Mouse (Mus musculus) c-Kit-positive CD71-positive TER-119-positive erythroid progenitor cells, embryonic 14.5 days (primary cell): ENCODE measurements around the gene Ablim2.

ENCODE experiments used
- DNase-seq: peaks from one replicate; pipeline ENCODE4 v3.0.0-alpha.2; 2013; ENCODE audit warnings: low spot score

Ablim2 gene

GRCm38 (mm10) chr5:35739536-35740278, 18.0 kb upstream of the Ablim2 start, which contains the start of gene Sh3tc1:
Gene Sh3tc1 (minus strand): TSS chr5:35739987.
- DNase-seq: no peak

GRCm38 (mm10) chr5:35740716-35741115, 17.0 kb upstream of the Ablim2 start:
- no peak for DNase-seq

- no peak for DNase-seq
Observed at GRCm38 (mm10) chr5:35741225-35741820, 16.4 kb upstream of the Ablim2 start.

GRCm38 (mm10) chr5:35743238-35743951, 14.3 kb upstream of the Ablim2 start:
- DNase-seq: no peak

GRCm38 (mm10) chr5:35743990-35744722, 13.5 kb upstream of the Ablim2 start:
- DNase-seq: no peak

- no peak for DNase-seq
Observed at GRCm38 (mm10) chr5:35745406-35745805, 12.3 kb upstream of the Ablim2 start.

GRCm38 (mm10) chr5:35746910-35747309, 10.8 kb upstream of the Ablim2 start:
- peak; percentile 27 for DNase-seq

- DNase-seq: no peak
Observed at GRCm38 (mm10) chr5:35749416-35749815, 8.3 kb upstream of the Ablim2 start.

GRCm38 (mm10) chr5:35750026-35750425, 7.7 kb upstream of the Ablim2 start:
- no peak for DNase-seq

- DNase-seq: no peak
Observed at GRCm38 (mm10) chr5:35751016-35751415, 6.7 kb upstream of the Ablim2 start.

- DNase-seq: peak; percentile 12
Observed at GRCm38 (mm10) chr5:35755131-35755733, 2.4 kb upstream of the Ablim2 start.

GRCm38 (mm10) chr5:35756020-35756419, 1.7 kb upstream of the Ablim2 start:
- no peak for DNase-seq

GRCm38 (mm10) chr5:35756997-35757638, 562 bp upstream of the Ablim2 start:
- peak; percentile 19 for DNase-seq

GRCm38 (mm10) chr5:35758081-35759053, 687 bp downstream of the Ablim2 start:
- no peak for DNase-seq

- DNase-seq: no peak
Observed at GRCm38 (mm10) chr5:35761323-35761722, 3.6 kb downstream of the Ablim2 start.

- DNase-seq: no peak
Observed at GRCm38 (mm10) chr5:35762388-35762787, 4.7 kb downstream of the Ablim2 start.

- DNase-seq: no peak
Observed at GRCm38 (mm10) chr5:35762850-35763249, 5.2 kb downstream of the Ablim2 start.

GRCm38 (mm10) chr5:35765909-35766308, 8.2 kb downstream of the Ablim2 start:
- DNase-seq: no peak

GRCm38 (mm10) chr5:35768525-35768924, 10.8 kb downstream of the Ablim2 start:
- DNase-seq: no peak

- no peak for DNase-seq
Observed at GRCm38 (mm10) chr5:35768997-35769396, 11.3 kb downstream of the Ablim2 start.
